Mouse (Mus musculus) T-helper 17 cell (primary cell): ENCODE data around the gene Slc25a12.

Source experiments
- in situ Hi-C, 2 experiments: fragments of 300-600 bp; cut with MboI, MseI; formaldehyde crosslinking; loops; 1 replicate in 1 of 2; 2 replicates in 1 of 2; pipeline ENCODE4 v1.15.1; 2025; ENCODE audit warnings: high pct_unique_total_duplicates in 2 of 2

Slc25a12 gene

DNA sequence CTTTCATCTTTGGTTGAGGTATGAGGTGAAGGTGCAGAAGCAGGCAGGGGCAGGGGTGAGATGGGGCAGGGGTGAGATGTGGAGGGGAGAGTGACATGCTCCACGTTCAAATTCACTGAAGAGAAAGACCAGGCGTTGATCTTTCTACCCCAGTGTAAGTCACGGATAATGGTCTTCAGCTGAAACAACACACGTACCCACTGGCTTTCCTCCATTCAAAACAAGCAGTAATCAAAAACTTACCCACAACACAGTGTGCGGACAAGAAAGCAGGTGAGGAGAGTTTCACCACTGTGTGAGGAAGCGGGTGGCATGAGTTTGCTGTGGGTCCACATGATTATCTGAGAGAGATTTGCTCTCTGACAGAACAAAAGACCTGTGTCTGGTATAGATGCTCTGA, 53.5 kb downstream of the Slc25a12 start:
- in situ Hi-C loops: loop anchor here in 1 of 2 experiments (10.0 kb wide), 1 partner anchor 549 kb away; no protein-coding TSS in a partner anchor

DNA sequence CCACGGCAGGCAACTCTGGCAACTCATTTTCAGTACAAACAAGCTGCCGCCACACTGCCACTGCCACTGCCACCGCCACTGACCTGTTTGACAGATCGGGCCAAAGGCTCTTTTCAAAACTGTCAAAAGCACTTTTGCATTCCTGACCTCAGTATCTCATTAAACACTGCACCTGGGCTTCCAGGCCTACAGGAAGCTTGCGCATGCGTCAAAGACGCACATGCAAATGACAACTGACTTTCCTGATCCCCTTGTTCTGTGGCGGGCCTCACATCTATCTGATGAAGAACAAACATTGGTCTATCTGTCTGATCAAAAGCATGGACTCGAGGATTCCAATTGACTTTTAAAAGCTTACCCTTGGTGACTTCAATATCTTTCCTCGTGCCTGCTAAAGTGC, 55.5 kb downstream of the Slc25a12 start:
- in situ Hi-C loops: loop anchor here in 1 of 2 experiments (10.0 kb wide), 1 partner anchor 547 kb away; no protein-coding TSS in a partner anchor

DNA sequence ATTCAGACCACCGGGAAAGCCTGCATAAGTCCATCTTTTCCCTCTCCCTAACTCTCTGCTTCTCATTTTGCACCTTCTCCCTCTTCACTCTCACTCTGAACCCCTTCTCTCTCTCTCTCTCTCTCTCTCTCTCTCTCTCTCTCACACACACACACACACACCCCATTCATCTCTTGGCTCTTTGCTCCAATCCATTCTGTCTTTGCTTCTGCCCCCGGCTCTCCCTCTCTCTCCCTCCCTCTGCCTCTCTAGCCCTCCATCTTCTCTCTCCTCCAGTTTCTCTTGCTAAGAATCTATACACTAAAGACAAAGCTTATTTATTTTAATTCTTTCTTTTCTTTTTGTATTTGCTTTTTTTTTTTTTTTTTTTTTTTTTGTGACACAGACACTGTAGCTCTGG, 57.8 kb downstream of the Slc25a12 start:
- in situ Hi-C loops: loop anchor here in 1 of 2 experiments (10.0 kb wide), 1 partner anchor 545 kb away; no protein-coding TSS in a partner anchor

GRCm38 (mm10) chr2:71306357-71306756, 61.2 kb downstream of the Slc25a12 start:
- in situ Hi-C loops: no loop called here

GRCm38 (mm10) chr2:71304821-71305220, 62.7 kb downstream of the Slc25a12 start:
- in situ Hi-C loops: no loop called here

DNA sequence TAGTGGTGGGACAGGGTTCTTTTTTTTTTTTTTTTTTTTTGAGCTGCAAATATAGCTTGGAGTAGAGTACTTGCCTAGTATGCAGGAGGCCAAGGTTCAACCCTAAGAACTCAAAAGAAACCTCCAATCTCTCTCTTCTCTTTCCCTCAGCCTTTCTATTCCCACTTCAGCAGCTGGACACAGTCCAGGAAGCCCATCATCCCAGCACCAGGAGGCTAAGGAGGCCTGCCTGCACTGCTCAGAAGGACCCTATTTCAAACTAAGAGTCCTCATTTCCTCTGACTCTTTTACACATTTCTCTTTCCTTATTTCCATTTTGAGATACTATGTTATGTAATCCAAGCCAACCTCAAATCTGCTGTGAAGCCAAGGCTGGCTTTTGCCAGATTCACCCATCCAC, 64.3 kb downstream of the Slc25a12 start:
- in situ Hi-C loops: no loop called here

DNA sequence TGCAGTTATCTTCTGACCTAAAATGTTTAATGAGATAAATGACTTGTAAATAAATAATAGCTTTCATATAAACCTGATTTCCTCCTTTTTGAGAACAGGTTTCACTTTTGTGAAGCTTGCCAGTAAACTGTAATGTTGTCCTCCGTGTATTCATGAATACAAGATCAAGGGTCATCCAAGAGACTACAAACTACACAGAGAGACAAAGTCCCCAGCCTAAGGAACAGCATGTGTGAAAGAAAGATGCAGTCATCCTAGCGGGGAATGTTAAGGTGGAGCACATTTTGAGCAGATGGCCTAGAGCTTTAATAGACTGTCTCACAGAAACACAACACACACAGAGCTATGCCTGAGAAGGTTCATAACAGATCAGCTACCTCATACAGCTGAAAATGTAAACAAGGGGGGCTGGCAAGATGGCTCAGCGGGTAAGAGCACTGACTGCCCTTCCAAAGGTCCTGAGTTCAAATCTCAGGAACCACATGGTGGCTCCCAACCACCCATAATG, 65.3 kb downstream of the Slc25a12 start:
- in situ Hi-C loops: no loop called here

- in situ Hi-C loops: no loop called here
Observed at GRCm38 (mm10) chr2:71298729-71299128, 68.8 kb downstream of the Slc25a12 start.

DNA sequence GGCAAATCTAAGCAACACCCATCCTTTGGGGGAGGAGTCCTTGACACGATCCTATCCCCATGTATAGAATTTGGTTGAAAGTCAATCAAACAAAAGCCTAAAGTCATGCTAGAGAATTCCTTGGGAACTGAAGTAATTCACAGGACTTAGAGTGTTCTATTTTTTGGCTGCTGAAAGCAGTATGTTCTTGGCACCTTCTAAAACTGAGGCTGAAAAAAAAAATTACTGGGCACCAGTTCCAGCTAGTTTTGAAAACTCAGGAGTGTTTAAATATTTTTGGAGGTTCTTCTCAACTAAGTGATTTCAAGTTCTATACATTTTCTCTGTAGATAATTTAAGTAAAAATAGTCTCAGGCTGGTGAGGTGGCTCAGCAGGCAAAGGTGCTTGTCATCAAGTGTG, 70.0 kb downstream of the Slc25a12 start:
- in situ Hi-C loops: no loop called here

DNA sequence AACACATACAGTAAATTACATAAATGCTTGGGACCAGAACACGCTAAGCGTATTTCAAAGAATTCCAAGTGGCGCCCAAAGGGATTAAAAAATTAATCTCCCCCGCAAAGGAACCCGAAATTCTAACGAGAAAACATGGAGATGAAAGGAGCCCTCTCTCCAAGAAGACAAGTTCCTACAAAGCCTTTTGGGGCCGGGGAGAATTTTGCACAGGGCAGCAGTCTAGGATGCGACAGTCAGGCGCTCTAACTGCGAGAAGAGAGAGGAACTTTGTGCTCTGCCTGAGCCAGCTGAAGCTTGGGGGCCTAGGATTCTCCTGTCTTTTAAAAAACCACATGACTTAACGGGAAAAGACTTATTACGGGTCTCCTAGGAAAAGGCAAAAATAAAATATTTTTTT, 71.7 kb downstream of the Slc25a12 start:
- in situ Hi-C loops: no loop called here

GRCm38 (mm10) chr2:71294489-71294888, 73.1 kb downstream of the Slc25a12 start:
- in situ Hi-C loops: no loop called here

- in situ Hi-C loops: no loop called here
Observed at GRCm38 (mm10) chr2:71293983-71294382, 73.6 kb downstream of the Slc25a12 start.

DNA sequence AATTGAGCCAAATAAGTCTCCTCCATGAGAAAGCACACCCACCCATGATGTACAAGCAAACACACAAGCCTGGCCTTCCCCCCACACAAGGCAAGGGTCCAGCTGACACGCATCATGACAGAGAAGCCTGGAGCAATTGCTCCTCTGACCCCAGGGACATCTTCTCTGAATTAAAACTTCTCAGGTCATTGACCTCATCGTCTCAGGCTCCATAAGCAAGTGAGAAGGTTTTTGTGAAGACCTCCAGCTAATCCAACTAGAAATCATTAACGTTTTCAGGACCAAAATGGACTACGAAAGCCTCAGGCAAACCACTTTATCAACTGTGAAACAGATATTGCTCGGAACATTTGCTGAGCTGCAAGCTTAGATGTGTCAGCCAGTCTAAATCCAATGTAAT, 76.0 kb downstream of the Slc25a12 start:
- in situ Hi-C loops: no loop called here

DNA sequence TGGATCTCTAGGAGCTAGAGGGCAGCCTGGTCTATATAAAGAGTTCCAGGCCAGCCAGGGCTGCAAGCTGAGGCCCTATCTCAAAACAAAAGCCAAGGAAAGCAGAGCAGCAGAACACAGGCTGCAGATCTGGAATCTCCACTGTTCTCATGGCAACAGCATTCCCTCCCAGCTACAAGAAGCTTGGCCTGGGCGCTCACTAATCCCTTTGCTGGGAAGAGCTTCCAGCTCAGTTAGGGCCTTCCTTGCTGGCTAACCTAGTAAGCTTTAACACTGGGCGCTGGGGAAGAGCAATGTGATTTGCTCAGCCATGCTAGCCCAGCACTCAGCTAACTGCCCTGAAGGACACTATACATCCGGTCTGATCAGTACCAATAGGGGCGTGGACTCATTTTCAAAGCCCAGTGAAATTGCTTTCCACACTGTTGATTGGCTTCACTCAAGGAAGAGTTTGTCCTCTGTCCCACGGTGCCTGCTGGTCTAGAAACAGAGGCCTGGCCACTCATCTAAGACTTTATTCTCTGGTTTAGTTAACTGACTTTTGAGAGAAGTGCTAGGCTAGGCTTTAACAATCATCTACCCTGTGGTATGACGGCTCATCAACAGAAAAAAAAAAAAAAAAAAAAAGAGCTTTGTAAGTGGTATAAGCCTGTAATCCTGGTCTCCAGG, 77.3 kb downstream of the Slc25a12 start:
- in situ Hi-C loops: no loop called here

- in situ Hi-C loops: no loop called here
Observed at GRCm38 (mm10) chr2:71281981-71282380, 85.6 kb downstream of the Slc25a12 start.

DNA sequence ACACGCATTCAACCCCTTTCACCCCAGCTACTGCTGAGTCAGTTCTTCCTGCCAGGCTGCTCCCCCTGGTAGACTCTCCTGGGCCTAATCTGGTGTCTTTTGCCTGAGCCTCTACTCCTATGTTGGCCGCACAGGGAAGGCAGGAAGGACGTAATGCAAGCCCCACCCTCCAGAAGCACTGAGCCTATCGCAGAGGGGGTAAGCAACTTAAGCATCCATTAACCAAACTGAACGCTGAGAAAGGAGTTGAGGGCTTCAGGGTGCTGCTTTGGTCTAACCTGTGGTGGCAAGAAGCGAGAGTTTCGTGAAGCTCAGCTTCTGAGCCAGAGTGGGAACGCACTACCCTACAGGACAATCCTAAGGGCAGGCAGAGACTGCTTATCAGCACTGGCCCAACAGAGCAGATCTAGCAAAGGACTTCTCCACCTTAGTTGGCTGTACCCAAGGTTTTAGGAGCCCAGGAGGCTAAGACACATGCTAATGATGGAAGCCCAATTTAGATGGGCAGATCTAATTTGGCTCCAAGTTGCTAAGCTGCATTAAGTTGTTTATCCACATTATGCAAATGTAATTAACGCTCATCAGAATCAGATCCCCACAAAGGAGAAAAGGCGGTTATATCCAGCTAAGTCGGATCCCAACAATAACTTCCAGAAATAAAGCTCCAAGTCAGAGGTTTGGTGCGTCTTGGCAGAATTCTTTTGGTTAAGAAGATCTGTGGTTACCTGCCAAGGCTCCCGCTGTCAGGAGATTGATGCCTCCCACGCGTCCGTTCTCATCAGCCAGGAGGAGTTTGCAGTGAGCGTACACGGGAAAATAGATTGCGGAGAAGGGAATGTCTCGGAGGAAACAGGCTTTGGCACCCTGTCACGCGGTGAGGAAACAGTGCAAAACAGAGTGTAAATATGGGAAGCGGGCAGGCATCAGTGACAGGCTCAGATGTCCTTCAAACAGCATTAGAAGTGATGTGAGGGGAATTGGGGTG, 88.5 kb downstream of the Slc25a12 start:
- in situ Hi-C loops: no loop called here

- in situ Hi-C loops: no loop called here
Observed at GRCm38 (mm10) chr2:71275734-71276133, 91.8 kb downstream of the Slc25a12 start.

DNA sequence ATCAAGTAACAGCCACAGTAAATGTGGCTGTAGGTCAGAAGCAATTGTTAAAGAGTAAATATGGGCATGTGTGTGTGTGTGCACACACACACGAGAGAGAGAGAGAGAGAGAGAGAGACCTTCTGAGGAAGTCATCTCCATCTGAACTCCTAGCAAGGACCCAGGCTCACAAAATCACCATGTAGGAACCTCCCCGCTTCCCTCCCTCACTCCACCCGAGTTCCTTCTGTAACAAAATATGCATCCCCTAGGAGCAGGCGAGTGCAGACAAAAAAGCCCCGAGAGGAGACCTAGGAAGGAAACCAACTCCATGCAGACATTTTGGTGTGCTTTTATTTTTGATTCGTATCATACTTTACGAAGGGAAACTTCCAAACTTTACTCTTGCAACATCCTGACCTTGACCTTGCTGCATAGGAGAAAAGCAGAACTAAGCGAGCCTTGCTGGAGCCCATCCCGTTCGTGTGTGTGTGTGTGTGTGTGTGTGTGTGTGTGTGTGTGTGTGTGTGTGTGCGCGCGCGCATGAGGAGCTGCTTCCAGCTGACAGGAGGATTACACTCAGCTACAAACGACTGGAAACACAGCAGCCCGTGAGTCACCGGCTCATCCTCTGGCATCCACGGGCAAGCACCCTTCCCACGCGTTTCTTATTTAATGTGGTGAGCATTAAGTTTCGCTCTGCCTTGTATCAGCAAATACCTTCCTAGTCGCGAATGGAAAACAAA, 93.4 kb downstream of the Slc25a12 start:
- in situ Hi-C loops: no loop called here

- in situ Hi-C loops: no loop called here
Observed at GRCm38 (mm10) chr2:71270085-71270484, 97.5 kb downstream of the Slc25a12 start.

GRCm38 (mm10) chr2:71269332-71269731, 98.2 kb downstream of the Slc25a12 start:
- in situ Hi-C loops: no loop called here

GRCm38 (mm10) chr2:71268691-71269090, 98.9 kb downstream of the Slc25a12 start:
- in situ Hi-C loops: no loop called here

DNA sequence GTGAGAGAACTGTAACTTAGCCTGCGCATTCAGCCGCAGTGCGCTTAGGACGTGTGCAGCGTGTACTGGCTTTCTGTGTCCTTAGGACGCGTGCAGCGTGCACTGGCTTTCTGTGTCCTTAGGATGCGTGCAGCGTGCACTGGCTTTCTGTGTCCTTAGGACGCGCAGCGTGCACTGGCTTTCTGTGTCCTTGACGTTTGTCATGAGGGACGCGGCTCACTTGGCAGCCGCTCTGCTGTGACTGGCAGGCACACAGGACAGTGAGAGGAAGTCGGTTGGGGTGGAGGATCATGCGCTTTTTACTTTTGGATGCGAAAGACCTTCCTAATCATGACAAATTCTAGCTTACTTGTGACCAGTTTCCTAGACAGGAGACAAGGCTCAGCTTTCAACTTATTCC, 103.0 kb downstream of the Slc25a12 start:
- in situ Hi-C loops: no loop called here
